Mouse (Mus musculus) lung, embryonic 15.5 days (tissue): ENCODE measurements around the gene Faap20. TPM values are rescaled to one million over a fixed set of nuclear protein-coding genes. Genes with fewer than 3 reads are reported as not detected.

Source experiments
- ATAC-seq: fragments of 200-750 bp; cut with Nextera tagmentation; 2 replicates; pipeline ENCODE4 v1.8.0; 2017; ENCODE audit warnings: moderate number of reproducible peaks, borderline replicate concordance; ENCODE audit not compliant: low FRiP score, low TSS enrichment; ENCODE audit errors: extremely low read depth
- H3K27ac ChIP-seq: fragments of 300-500 bp; sonication (generic); 2 replicates; pipeline ENCODE4 v1.5.1; 2015; ENCODE audit warnings: moderate library complexity, mild to moderate bottlenecking, inconsistent platforms
- H3K27me3 ChIP-seq: fragments of 300-500 bp; sonication (generic); 2 replicates; pipeline ENCODE4 v1.6.1; 2015; ENCODE audit warnings: inconsistent platforms
- H3K36me3 ChIP-seq: fragments of 300-500 bp; sonication (generic); 2 replicates; pipeline ENCODE4 v1.6.1; 2015; ENCODE audit warnings: inconsistent platforms
- H3K4me1 ChIP-seq: fragments of 300-500 bp; sonication (generic); 2 replicates; pipeline ENCODE4 v1.6.1; 2015; ENCODE audit warnings: inconsistent platforms
- H3K4me2 ChIP-seq: fragments of 300-500 bp; sonication (generic); 2 replicates; pipeline ENCODE4 v1.6.1; 2015; ENCODE audit warnings: inconsistent platforms, mild to moderate bottlenecking, moderate library complexity
- H3K4me3 ChIP-seq: fragments of 300-500 bp; sonication (generic); 2 replicates; pipeline ENCODE4 v1.5.1; 2015; ENCODE audit warnings: mild to moderate bottlenecking, inconsistent platforms
- H3K9ac ChIP-seq: fragments of 300-500 bp; sonication (generic); 2 replicates; pipeline ENCODE4 v1.6.1; 2015; ENCODE audit warnings: inconsistent platforms
- H3K9me3 ChIP-seq: fragments of 300-500 bp; sonication (generic); 2 replicates; pipeline ENCODE4 v1.6.1; 2016; ENCODE audit warnings: inconsistent platforms
- WGBS: fragments of 180-500 bp; shearing (Covaris S2); methylation state at CpG from one replicate; pipeline ENCODE4 v1.1.7; 2015; 5-methylcytosine and 5-hydroxymethylcytosine counted together
- polyA plus RNA-seq: library from polyadenylated mRNA; unstranded; fragments of >200 nt; fragmentation: Nextera tagmentation; extraction: Ambion mirVana; gene quantifications from 2 replicates; pipeline ENCODE4 v1.2.1, GENCODE M21; 2015

Faap20 gene
- polyA plus RNA-seq = 83.4 and 83.5 TPM in 2 replicates

DNA sequence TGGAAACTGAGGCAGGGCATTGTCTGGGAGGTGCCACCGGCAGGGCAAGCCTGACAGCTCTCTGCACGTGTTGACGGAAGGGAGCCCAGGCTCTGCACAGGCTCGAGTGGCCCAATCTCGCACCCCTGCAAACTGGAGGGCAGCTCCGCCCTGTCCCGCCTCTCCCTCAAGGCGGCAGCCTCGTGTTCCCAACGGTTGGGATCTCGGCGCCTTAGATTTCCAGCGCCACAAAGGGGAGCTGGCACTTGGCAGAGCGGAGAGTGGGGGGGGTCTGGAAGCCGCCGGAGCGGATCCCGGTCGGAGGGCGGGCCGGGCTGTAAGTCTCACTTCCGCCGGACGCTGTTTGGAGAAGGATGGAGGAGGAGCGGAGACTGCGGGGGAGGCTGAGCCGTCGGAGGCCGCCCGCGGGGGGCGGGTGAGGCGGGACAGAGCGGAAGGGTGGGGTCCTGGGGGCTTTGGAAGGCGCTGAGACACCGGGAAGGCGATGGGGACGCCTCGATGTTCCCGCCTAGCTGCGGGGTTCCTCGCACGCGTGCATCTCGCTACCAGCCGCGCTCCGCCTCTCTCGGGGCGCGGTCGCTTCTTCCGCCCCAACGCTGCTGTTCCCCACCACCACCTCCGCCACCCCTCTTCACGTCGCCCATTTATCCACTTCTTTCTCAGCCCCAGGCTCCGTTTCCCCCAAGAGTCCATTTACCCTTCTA, at the start of gene Faap20:
Gene Faap20, plus strand, starts transcription at position 155 of the 704 bp plus-strand sequence.
- peak; percentile 89 for ATAC-seq
- peaks cover 33% of the 10 kb centered on the region for H3K4me1 ChIP-seq
- peak within 1 kb of the TSS; percentile 67 for H3K4me3 ChIP-seq
- no peaks in the 10 kb centered on the region for H3K9me3 ChIP-seq
- peak within 1 kb of the TSS; percentile 80 for H3K9ac ChIP-seq
- peaks cover 2% of the 10 kb centered on the region; the same call in 1 of the 2 replicates for H3K36me3 ChIP-seq
- under 1% methylated on average over 45 of the region's 58 CpGs for WGBS
- peak within 1 kb of the TSS; percentile 98 for H3K4me2 ChIP-seq
- no peaks in the 10 kb centered on the region for H3K27me3 ChIP-seq
- peak within 1 kb of the TSS; percentile 99 for H3K27ac ChIP-seq

DNA sequence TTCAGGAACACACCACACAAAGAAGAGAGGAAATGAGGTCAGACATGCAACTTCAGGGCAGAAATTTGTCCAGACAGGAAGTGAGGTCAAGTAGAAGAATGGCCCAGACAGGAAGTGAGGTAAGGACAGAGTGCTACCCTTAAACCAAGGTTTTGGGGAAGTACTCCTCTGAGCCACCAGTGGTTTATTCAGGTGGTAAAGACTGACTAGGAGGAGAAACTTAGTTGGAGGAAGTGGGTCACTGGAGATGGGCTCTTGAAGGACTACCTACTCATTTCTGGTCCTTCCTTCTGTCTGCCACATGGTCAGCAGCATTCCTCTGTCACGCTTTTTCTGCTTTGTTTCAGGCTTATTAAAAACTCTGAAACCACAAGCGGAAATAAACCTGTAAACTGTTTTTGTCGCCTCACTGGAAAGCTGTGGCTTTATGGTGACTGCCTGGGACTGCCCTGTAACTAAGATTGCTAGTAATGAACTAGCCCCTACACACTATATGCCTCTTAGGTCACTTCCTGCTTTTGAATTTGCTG, 48.7 kb upstream of the Faap20 start:
- H3K4me2 ChIP-seq = no peak overlapping the region
- H3K4me1 ChIP-seq = peaks cover 80% of the 10 kb centered on the region
- no peaks in the 10 kb centered on the region for H3K27me3 ChIP-seq
- no peak overlapping the region for H3K9ac ChIP-seq
- no peak overlapping the region for H3K4me3 ChIP-seq
- H3K27ac ChIP-seq = peak overlapping the region; percentile 46; the same call in 1 of the 2 replicates
- no peaks in the 10 kb centered on the region for H3K9me3 ChIP-seq
- 69% methylated on average over 3 of the region's 3 CpGs for WGBS
- no peaks in the 10 kb centered on the region for H3K36me3 ChIP-seq
- ATAC-seq = no peak

DNA sequence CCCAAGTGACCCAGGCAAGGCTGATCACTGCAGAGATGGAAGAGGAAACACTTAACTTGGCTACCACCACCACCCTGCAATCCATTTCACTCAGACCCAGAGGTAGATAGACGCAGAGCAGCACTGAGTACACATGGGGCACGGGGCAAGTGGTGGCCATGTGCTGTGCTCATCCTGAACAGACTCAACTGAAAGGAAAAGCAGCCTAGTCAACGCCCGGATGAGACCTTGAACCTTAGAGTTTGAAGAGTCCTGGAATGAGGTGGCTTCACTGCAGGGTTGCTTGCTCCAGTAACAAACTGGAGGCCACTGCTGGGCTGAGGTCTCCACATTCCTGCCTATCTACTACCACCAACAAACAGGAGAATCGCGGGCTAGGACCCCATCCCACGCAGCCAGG, 47.8 kb upstream of the Faap20 start:
- H3K9ac ChIP-seq = no peak overlapping the region
- WGBS = 84% methylated on average over 7 of the region's 7 CpGs
- H3K36me3 ChIP-seq = no peaks in the 10 kb centered on the region
- no peak for ATAC-seq
- no peaks in the 10 kb centered on the region for H3K27me3 ChIP-seq
- no peaks in the 10 kb centered on the region for H3K9me3 ChIP-seq
- H3K4me3 ChIP-seq = no peak overlapping the region
- H3K4me1 ChIP-seq = peaks cover 81% of the 10 kb centered on the region
- H3K4me2 ChIP-seq = no peak overlapping the region
- H3K27ac ChIP-seq = peak overlapping the region; percentile 46; the same call in 1 of the 2 replicates

DNA sequence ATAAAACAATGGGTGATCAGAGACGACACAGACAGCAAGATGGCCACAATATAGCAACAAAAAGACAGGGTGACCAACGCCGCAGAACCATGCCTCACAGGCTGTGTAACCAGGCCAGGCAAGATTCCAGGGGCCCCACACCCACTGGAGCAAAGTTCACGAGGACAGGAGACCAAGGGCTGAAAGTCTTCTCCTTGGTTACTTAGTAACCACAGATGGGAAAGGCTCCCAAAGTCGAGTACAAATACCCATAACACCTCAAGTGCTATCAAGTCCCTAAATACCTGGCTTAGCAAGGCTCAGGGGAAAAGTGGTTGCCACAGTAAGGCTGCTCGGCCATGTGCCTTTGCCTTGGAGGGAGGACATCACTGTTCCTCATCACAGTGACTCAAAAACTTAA, 43.7 kb upstream of the Faap20 start:
- H3K4me1 ChIP-seq = peaks cover 70% of the 10 kb centered on the region
- WGBS = 51% methylated on average over 6 of the region's 6 CpGs

DNA sequence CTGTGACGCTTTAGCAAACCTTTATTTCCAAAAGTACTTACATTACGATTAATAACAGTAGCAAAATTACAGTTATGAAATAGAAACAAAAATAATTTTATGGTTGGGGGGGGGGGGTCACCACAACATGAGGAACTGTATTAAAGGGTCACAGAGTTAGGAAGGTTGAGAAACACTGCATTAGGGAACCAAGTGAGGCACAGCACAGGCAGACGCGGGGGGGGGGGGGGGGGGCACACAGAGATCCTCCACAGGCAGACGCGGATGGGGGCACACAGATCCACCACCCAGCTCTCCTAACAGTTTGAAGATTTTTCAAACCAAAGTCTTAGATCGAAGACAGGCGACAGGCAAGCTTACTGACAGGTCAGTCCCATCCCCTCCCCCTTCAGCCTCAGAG, 43.1 kb upstream of the Faap20 start:
- Histone ChIP-seq H3K27me3 (no peaks in the 10 kb centered on the region), H3K36me3 (peaks cover 7% of the 10 kb centered on the region; the same call in 1 of the 2 replicates), H3K9me3 (no peaks in the 10 kb centered on the region), H3K27ac (no peak overlapping the region), H3K4me3 (no peak overlapping the region), H3K9ac (no peak overlapping the region), H3K4me2 (no peak overlapping the region), H3K4me1 (peaks cover 64% of the 10 kb centered on the region)
- 48% methylated on average over 6 of the region's 8 CpGs for WGBS
- ATAC-seq = no peak

More for the DNA sequence above, 43.7 kb upstream of the Faap20 start:
- Histone ChIP-seq H3K4me3 (no peak overlapping the region), H3K27me3 (no peaks in the 10 kb centered on the region), H3K36me3 (peaks cover 4% of the 10 kb centered on the region; the same call in 1 of the 2 replicates), H3K9me3 (no peaks in the 10 kb centered on the region), H3K27ac (peak overlapping the region; percentile 37; the same call in 1 of the 2 replicates), H3K9ac (no peak overlapping the region), H3K4me2 (peak overlapping the region; percentile 20; the same call in 1 of the 2 replicates)
- no peak for ATAC-seq

DNA sequence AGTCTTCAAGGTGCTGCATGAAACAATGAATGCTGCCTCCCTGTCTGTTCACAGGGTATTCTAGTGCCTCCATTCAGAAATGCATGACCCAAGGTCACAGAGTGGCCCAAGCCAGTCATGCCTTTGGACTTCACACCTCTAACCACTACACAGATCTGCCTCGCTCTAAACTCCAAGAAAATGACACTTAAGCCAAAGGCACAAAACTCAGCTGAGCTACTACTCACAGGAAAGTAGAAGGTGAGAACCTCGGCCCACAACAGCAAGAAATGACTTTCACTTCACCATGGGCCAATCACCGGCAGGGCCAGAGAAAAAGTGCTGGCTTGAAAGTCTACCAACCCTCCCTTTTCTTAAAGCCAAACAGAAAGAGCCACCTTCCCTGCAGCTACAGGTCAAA, 41.8 kb upstream of the Faap20 start:
- Histone ChIP-seq H3K9ac (no peak overlapping the region), H3K4me1 (peaks cover 53% of the 10 kb centered on the region)

DNA sequence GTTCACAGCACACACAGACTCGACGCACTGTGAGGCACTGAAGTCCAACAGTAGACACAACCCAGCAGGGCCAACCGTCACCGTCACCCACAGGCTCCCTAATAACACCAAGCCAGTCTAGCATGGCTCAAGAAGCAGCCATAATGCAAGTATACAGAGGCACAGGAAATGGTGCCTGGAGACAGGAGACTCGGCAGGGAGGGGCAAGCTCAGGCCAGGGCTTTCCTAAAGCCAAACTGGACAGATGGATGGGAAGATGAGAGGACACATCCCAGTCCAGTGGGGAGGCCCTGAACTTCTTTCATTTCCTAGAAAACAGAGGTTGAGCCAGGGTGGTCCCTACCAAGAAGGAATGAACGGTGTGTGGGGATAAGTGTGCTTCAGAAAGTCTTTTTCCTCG, 41.0 kb upstream of the Faap20 start:
- no peaks in the 10 kb centered on the region for H3K27me3 ChIP-seq
- H3K4me2 ChIP-seq = no peak overlapping the region
- no peak for ATAC-seq
- 39% methylated on average over 7 of the region's 7 CpGs for WGBS
- H3K9me3 ChIP-seq = no peaks in the 10 kb centered on the region
- H3K4me3 ChIP-seq = no peak overlapping the region
- no peak overlapping the region for H3K27ac ChIP-seq
- no peak overlapping the region for H3K9ac ChIP-seq
- peaks cover 59% of the 10 kb centered on the region for H3K4me1 ChIP-seq
- peaks cover 7% of the 10 kb centered on the region; the same call in 1 of the 2 replicates for H3K36me3 ChIP-seq

More for the DNA sequence above, 41.8 kb upstream of the Faap20 start:
- 67% methylated on average over 3 of the region's 3 CpGs for WGBS
- Histone ChIP-seq H3K36me3 (peaks cover 7% of the 10 kb centered on the region; the same call in 1 of the 2 replicates), H3K9me3 (no peaks in the 10 kb centered on the region), H3K4me3 (no peak overlapping the region), H3K4me2 (no peak overlapping the region), H3K27me3 (no peaks in the 10 kb centered on the region), H3K27ac (0 out of 2 replicates have a peak overlapping the region, but pooled peaks have one; percentile 4)
- no peak for ATAC-seq

DNA sequence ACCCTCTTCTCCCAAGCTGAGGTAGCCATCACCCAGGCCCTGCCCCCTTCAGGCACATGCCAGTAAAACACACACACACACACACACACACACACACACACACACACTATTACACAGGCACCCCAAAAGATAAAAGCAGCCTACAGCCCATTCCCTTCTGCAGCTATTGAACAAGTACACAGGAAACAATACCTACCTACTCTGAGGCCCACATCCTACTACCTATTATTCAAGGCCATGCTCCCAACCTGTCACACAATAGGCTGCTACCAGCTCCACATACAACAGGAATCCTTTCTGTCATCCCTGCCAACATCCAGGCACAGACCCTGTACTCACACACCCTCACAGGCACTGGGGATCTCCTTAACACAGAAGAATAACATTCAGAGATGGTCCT, 40.5 kb upstream of the Faap20 start:
- no peak overlapping the region for H3K27ac ChIP-seq
- H3K4me3 ChIP-seq = no peak overlapping the region
- H3K4me1 ChIP-seq = peaks cover 64% of the 10 kb centered on the region
- peaks cover 7% of the 10 kb centered on the region; the same call in 1 of the 2 replicates for H3K36me3 ChIP-seq
- no peaks in the 10 kb centered on the region for H3K27me3 ChIP-seq
- H3K9ac ChIP-seq = no peak overlapping the region
- H3K4me2 ChIP-seq = no peak overlapping the region
- no peak for ATAC-seq
- no peaks in the 10 kb centered on the region for H3K9me3 ChIP-seq

DNA sequence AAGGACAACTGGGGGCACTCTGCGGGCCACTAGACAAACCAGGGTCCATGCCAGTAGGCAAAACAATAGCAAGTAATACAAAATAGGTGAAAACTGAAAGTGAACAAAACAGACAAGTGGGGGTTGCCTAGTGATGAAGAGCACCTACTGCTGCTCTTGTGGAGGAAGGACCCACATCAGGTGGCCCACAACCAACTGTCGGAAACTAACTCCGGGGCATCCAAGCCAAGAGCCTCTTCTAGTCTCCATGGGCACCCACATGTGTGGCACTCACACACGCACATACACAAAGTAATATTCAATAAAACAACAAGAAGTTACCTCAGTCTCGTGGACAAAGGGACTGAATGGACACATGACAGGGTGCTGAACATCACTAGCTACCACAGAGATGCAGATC, 40.1 kb upstream of the Faap20 start:
- Histone ChIP-seq H3K4me3 (no peak overlapping the region), H3K4me2 (no peak overlapping the region), H3K9me3 (no peaks in the 10 kb centered on the region), H3K27ac (no peak overlapping the region), H3K4me1 (peaks cover 68% of the 10 kb centered on the region), H3K27me3 (no peaks in the 10 kb centered on the region), H3K36me3 (peaks cover 7% of the 10 kb centered on the region; the same call in 1 of the 2 replicates), H3K9ac (no peak overlapping the region)
- WGBS = 90% methylated on average over 5 of the region's 5 CpGs
- no peak for ATAC-seq

DNA sequence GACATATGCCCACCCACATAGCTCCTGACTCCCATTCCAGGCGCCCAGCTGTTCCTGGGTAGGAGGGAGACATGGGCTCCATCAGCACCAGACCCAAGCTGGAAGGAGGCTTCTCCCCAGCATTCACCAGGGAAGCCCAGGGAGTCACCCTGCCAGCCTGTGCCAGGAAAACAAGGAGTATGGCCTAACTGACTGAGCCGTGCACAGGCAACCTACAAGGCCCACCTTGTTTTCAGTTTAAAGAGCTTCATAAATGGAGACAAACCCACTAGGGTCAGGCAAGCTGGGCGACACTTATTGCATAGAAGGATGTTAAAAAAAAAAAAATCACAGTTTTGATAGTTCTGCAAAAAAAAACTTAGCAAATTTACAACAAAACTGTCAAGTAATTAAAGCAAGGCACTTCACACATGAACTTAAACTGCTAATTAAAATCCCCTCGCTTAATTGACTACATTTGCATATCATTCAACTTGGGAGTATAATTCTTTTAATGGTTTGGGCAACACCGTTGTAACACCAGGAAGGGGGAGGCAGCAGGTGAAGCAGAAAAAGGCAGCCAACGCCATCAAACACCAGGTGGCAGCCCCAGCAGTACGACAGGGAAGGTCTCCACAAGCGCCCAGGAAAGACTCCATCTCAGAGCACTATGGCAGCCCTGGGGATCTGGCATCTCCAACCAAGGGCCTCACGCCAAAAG, 36.4 kb upstream of the Faap20 start:
- H3K27ac ChIP-seq = no peak overlapping the region
- peaks cover 7% of the 10 kb centered on the region; the same call in 1 of the 2 replicates for H3K36me3 ChIP-seq
- H3K9me3 ChIP-seq = no peaks in the 10 kb centered on the region
- H3K4me3 ChIP-seq = no peak overlapping the region
- H3K27me3 ChIP-seq = no peaks in the 10 kb centered on the region
- no peak for ATAC-seq
- no peak overlapping the region for H3K4me2 ChIP-seq
- peaks cover 68% of the 10 kb centered on the region for H3K4me1 ChIP-seq
- 62% methylated on average over 9 of the region's 9 CpGs for WGBS
- H3K9ac ChIP-seq = no peak overlapping the region

DNA sequence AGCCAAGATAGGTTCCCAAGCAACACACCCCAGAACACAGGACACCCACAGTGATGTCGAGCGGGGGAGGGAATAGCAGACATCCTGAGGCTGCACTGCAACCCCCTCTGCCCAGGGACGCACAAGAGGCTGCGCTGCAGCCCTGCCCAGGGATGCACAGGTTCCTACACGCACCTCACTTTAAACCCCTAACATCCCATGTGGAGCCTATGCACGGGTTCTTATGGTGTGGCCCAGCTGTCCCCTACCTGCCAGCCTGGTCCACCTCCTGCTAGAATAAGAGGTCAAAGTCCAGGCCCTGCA, 35.9 kb upstream of the Faap20 start:
- Histone ChIP-seq H3K27me3 (no peaks in the 10 kb centered on the region), H3K4me2 (no peak overlapping the region), H3K36me3 (peaks cover 7% of the 10 kb centered on the region; the same call in 1 of the 2 replicates), H3K9ac (no peak overlapping the region), H3K4me1 (peaks cover 68% of the 10 kb centered on the region), H3K9me3 (no peaks in the 10 kb centered on the region), H3K27ac (no peak overlapping the region), H3K4me3 (no peak overlapping the region)
- ATAC-seq = no peak
- WGBS = 73% methylated on average over 6 of the region's 6 CpGs

DNA sequence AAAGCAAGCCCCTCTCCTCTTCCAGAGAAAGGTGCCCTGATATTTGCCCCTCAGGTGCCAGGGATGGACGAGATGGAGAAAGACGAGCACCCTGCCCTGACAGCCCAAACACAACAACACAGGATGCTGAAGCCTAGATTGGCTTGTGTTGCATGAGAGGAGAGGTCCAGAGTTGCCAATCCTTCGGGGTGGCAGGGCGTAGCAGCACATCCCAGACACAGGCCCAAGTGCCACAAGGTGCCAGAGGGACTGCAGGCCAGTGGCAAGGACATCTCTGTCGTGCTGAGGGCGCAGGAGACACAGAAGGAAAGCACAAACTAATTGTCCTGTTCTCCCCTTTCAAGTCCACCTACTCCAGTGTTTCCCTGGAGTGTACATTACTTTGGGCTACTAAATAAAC, 35.4 kb upstream of the Faap20 start:
- Histone ChIP-seq H3K4me3 (no peak overlapping the region), H3K9me3 (no peaks in the 10 kb centered on the region), H3K36me3 (peaks cover 7% of the 10 kb centered on the region; the same call in 1 of the 2 replicates), H3K9ac (no peak overlapping the region), H3K4me1 (peaks cover 68% of the 10 kb centered on the region), H3K4me2 (no peak overlapping the region), H3K27ac (no peak overlapping the region), H3K27me3 (no peaks in the 10 kb centered on the region)
- 75% methylated on average over 6 of the region's 6 CpGs for WGBS
- ATAC-seq = no peak
